11 mouse cellular contexts compared by ENCODE assay signal in genomic region chr9:118761953-118762590, GRCm38 (mm10).
DNase-seq lines count a peak whose midpoint lies in the region; ATAC-seq and TF ChIP-seq lines count a peak whose summit lies in the region.
"Had no signal": no experiment of that assay in that cellular context is flagged by ENCODE, and none has a peak within 500 bp of the region (broad histone marks: within the 10 kb centered on the region; RNA-seq: fewer than 3 reads in every experiment).

No protein-coding gene starts in this region.

- intact Hi-C loops in gastrocnemius, adult 2 months (cut with DNase I): no loop called here
- intact Hi-C loops in left cerebral cortex, adult 2 months (cut with DNase I): no loop called here

- no peaks in the 10 kb centered on the region for H3K9me3 ChIP-seq in heart, embryonic 13.5 days
- H3K9me3 ChIP-seq: hindbrain, embryonic 15.5 days; midbrain, embryonic 12.5 days had no signal

- 58% methylated on average over 8 of the region's 8 CpGs for WGBS in heart, embryonic 13.5 days

- H3K27ac ChIP-seq in gastrocnemius, adult 2 months: peak overlapping the region; percentile 74
- 0 out of 2 replicates have a peak overlapping the region, but pooled peaks have one; percentile 6 for H3K27ac ChIP-seq in left cerebral cortex, adult 2 months
- H3K27ac ChIP-seq in heart, embryonic 13.5 days (replicated peaks): peak overlapping the region; percentile 52
- H3K27ac ChIP-seq: hindbrain, embryonic 15.5 days; midbrain, embryonic 12.5 days had no signal

- 0 out of 2 replicates have a peak overlapping the region, but pooled peaks have one; percentile 13 for H3K9ac ChIP-seq in heart, embryonic 13.5 days
- H3K9ac ChIP-seq: hindbrain, embryonic 15.5 days; midbrain, embryonic 12.5 days had no signal

- ATAC-seq in heart, embryonic 13.5 days (ENCODE audit: extremely low read depth, insufficient number of reproducible peaks, low FRiP score, low TSS enrichment): no peak

- 0 out of 2 replicates have a peak, but pooled peaks cover 4% of the 10 kb centered on the region for H3K36me3 ChIP-seq in heart, embryonic 13.5 days
- H3K36me3 ChIP-seq: hindbrain, embryonic 15.5 days; midbrain, embryonic 12.5 days had no signal

- no peak for TF ChIP-seq CTCF in gastrocnemius, adult 2 months (IDR thresholded peaks at IDR 0.05)
- TF ChIP-seq CTCF in left cerebral cortex, adult 2 months (IDR thresholded peaks at IDR 0.05): no peak

- DNase-seq in gastrocnemius, adult 2 months: peak; percentile 33
- no peak for DNase-seq in gastrocnemius, adult 18-20 months (ENCODE audit: low spot score)
- DNase-seq in left cerebral cortex, adult 2 months (ENCODE audit: extremely low spot score in 1 of 2, low spot score in 2 of 2): no peak
- DNase-seq in left cerebral cortex, adult 8-10 months (ENCODE audit: low spot score in 2 of 2): no peak
- DNase-seq in embryo, embryonic 9.5 days (ENCODE audit: extremely low spot score): peak; percentile 43
- no peak for DNase-seq in adrenal gland, postnatal 14 days
- no peak for DNase-seq in ovary, postnatal 10 days (ENCODE audit: low spot score)
- DNase-seq: B cell, adult 2 months had no signal

- H3K4me1 ChIP-seq in heart, embryonic 13.5 days: peaks cover 53% of the 10 kb centered on the region

- no peaks in the 10 kb centered on the region for H3K27me3 ChIP-seq in heart, embryonic 13.5 days (replicated peaks)
- H3K27me3 ChIP-seq: hindbrain, embryonic 15.5 days; midbrain, embryonic 12.5 days had no signal

- H3K4me3 ChIP-seq in gastrocnemius, adult 2 months: no peak overlapping the region
- no peak overlapping the region for H3K4me3 ChIP-seq in left cerebral cortex, adult 2 months
- H3K4me3 ChIP-seq in heart, embryonic 13.5 days: no peak overlapping the region
- H3K4me3 ChIP-seq: hindbrain, embryonic 15.5 days; midbrain, embryonic 12.5 days had no signal

- no peak overlapping the region for H3K4me2 ChIP-seq in heart, embryonic 13.5 days
- H3K4me2 ChIP-seq: hindbrain, embryonic 15.5 days; midbrain, embryonic 12.5 days had no signal

Comparison
In these comparisons a context has a peak if more than half of its experiments do, and no peak if none do; other contexts are left out.
1. DNase-seq: peak in gastrocnemius, adult 2 months (single experiment) and embryo, embryonic 9.5 days (single experiment); none in gastrocnemius, adult 18-20 months (single experiment), left cerebral cortex, adult 2 months (0 of 2), left cerebral cortex, adult 8-10 months (0 of 2), adrenal gland, postnatal 14 days (single experiment) and ovary, postnatal 10 days (single experiment).
2. H3K27ac ChIP-seq: peak in every context shown above with its lines; median percentile 74 in gastrocnemius, adult 2 months; 52 in heart, embryonic 13.5 days; 6 in left cerebral cortex, adult 2 months.